In the genomic region with DNA sequence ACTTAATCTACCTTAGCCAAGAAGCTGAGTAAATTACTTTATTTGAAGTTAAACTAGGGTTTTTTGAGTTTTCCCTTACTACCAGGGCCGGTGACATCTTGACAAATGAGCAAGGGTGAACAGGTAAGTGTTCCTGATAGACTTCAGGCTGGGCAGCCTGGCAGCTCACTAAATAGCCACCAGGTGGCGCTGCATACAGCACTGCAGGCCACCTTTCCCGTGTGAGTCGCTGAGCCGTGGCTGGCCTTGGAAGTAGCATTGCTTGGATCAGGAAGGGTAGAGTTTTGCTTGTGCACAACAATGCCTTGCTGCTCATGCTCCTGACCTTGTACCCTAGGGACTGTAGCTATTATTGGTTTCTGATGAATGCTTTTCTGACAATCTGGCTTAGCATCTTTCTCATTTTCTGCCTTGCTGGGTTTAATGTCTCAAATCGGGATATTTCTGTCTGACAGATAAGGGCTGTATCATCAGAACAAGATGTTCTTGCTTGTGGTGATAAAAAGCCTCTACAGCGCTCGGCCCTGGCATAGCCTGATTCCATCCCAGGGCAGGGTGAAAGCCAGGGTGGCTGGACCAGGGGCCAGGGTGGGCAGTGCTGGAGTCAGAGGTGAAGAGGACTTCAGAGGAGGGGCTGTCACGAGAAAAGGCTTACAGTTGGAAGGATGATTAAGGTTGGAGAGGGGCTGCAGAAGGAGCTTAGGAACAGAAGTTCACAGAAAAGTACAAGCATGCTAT, we compare ENCODE assay signal across 8 mouse cellular contexts. TPM values are rescaled to one million over a fixed set of nuclear protein-coding genes. Genes with fewer than 3 reads are reported as not detected.
DNase-seq lines count a peak whose midpoint lies in the region; ATAC-seq and TF ChIP-seq lines count a peak whose summit lies in the region.

No protein-coding gene starts in this region.

- 31% methylated on average over 9 of the region's 9 CpGs for WGBS in intestine, postnatal 0 days
- WGBS in midbrain, embryonic 13.5 days, result 37% methylated on average over 9 of the region's 9 CpGs
- 25% methylated on average over 9 of the region's 9 CpGs for WGBS in small intestine, adult 2 months

- no peak overlapping the region for H3K27ac ChIP-seq in intestine, postnatal 0 days (ENCODE audit: low read depth, low read length)
- H3K27ac ChIP-seq in midbrain, embryonic 13.5 days, result no peak overlapping the region
- no peak overlapping the region for H3K27ac ChIP-seq in small intestine, adult 2 months (ENCODE audit: insufficient read depth, low read depth, low read length)

- no peaks in the 10 kb centered on the region for H3K4me1 ChIP-seq in intestine, postnatal 0 days (replicated peaks; ENCODE audit: control insufficient read depth, insufficient read depth, low read length)
- no peaks in the 10 kb centered on the region for H3K4me1 ChIP-seq in midbrain, embryonic 13.5 days (replicated peaks)
- H3K4me1 ChIP-seq in small intestine, adult 2 months (ENCODE audit: control insufficient read depth, insufficient read depth, insufficient read length, low read length), result no peaks in the 10 kb centered on the region

- TF ChIP-seq CTCF in intestine, postnatal 0 days (IDR thresholded peaks at IDR 0.05; ENCODE audit: low read depth), result peak; percentile 99
- peak; percentile 95 for TF ChIP-seq CTCF in small intestine, adult 2 months (IDR thresholded peaks at IDR 0.05; ENCODE audit: extremely low read depth, insufficient read length, insufficient replicate concordance, low read depth, low read length)

- no peak overlapping the region for H3K4me2 ChIP-seq in intestine, postnatal 0 days (replicated peaks; ENCODE audit: low read depth)
- H3K4me2 ChIP-seq in midbrain, embryonic 13.5 days (replicated peaks), result no peak overlapping the region

- no peaks in the 10 kb centered on the region for H3K36me3 ChIP-seq in intestine, postnatal 0 days (ENCODE audit: control insufficient read depth, insufficient read depth)
- no peaks in the 10 kb centered on the region for H3K36me3 ChIP-seq in midbrain, embryonic 13.5 days
- H3K36me3 ChIP-seq in small intestine, adult 2 months (ENCODE audit: control insufficient read depth, insufficient read depth, low read length), result no peaks in the 10 kb centered on the region

- ATAC-seq in common myeloid progenitor, adult 5-6 weeks (replicated peaks; ENCODE audit: low read depth, poor library complexity, severe bottlenecking), result peak; percentile 83
- peak; percentile 57; the same call in 1 of the 2 replicates for ATAC-seq in intestine, postnatal 0 days
- ATAC-seq in midbrain, embryonic 13.5 days, result peak; percentile 78
- no peak for ATAC-seq in activated CD4-positive, CD25-positive, alpha-beta regulatory T cell, adult 4 months

- no peak overlapping the region for H3K4me3 ChIP-seq in intestine, postnatal 0 days (ENCODE audit: low read depth, low read length)
- no peak overlapping the region for H3K4me3 ChIP-seq in midbrain, embryonic 13.5 days (replicated peaks)
- H3K4me3 ChIP-seq in small intestine, adult 2 months (ENCODE audit: low read depth, low read length), result no peak overlapping the region

- DNase-seq in adrenal gland, adult 8-10 months, result peak; percentile 57
- DNase-seq in gastrocnemius, adult 8-10 months (ENCODE audit: low spot score in 2 of 2), result peak; percentile 4 to 27
- DNase-seq in left cerebral cortex, postnatal 25 days (ENCODE audit: low spot score in 2 of 2), result peak; percentile 85 to 87

- no peaks in the 10 kb centered on the region for H3K27me3 ChIP-seq in intestine, postnatal 0 days (replicated peaks; ENCODE audit: control insufficient read depth, insufficient read depth, low read length)
- peaks cover 4% of the 10 kb centered on the region; the same call in 1 of the 2 replicates for H3K27me3 ChIP-seq in midbrain, embryonic 13.5 days
- H3K27me3 ChIP-seq in small intestine, adult 2 months (ENCODE audit: control insufficient read depth, insufficient read depth, low read length), result no peaks in the 10 kb centered on the region

- intact Hi-C loops in left cerebral cortex, postnatal 25 days (cut with DNase I), result loop anchor here (1.0 kb wide), 1 partner anchor 421 kb away; no protein-coding TSS in a partner anchor

- no peaks in the 10 kb centered on the region for H3K9me3 ChIP-seq in intestine, postnatal 0 days (ENCODE audit: control insufficient read depth)
- H3K9me3 ChIP-seq in midbrain, embryonic 13.5 days, result no peaks in the 10 kb centered on the region

- TF ChIP-seq POLR2A in small intestine, adult 2 months (IDR thresholded peaks at IDR 0.05; ENCODE audit: low read depth, low read length), result no peak

- no peak overlapping the region for H3K9ac ChIP-seq in intestine, postnatal 0 days (ENCODE audit: low read depth, low read length)
- H3K9ac ChIP-seq in midbrain, embryonic 13.5 days (replicated peaks), result no peak overlapping the region

RNA-seq across cellular contexts. Expression of a gene that starts 58.4 kb away (rescaled TPM):
- 1 to 10 TPM in 3 of 4 experiments, under 1 TPM in 1; 0.75 to 1.8 (median 1.6) TPM for total RNA-seq in adrenal gland, adult 8-10 months (2022)
- not detected in 2 replicates for total RNA-seq in common myeloid progenitor, adult 5-6 weeks (2017)
- total RNA-seq in gastrocnemius, adult 8-10 months (2022), result under 1 TPM; 0.12 to 0.44 (median 0.36) TPM
- 1.1 and 1.4 TPM in 2 replicates for polyA plus RNA-seq in intestine, postnatal 0 days (2015; fragmentation: Nextera tagmentation; extraction: Ambion mirVana)
- 10 to 100 TPM; 55.1 to 60.7 TPM for total RNA-seq in left cerebral cortex, postnatal 25 days (2021)
- 2.2 and 3.1 TPM in 2 replicates for polyA plus RNA-seq in midbrain, embryonic 13.5 days (2015; fragmentation: Nextera tagmentation; extraction: Ambion mirVana)
- polyA plus RNA-seq in small intestine, adult 2 months (2012; rRNA removed), result 0.39 and 2.2 TPM in 2 replicates
- not detected for polyA plus RNA-seq in activated CD4-positive, CD25-positive, alpha-beta regulatory T cell, adult 4 months (2017; shearing (Covaris generic))

Comparison
In these comparisons a context has a peak if more than half of its experiments do, and no peak if none do; other contexts are left out.
1. DNase-seq: peak in every context shown above with its lines; median percentile 86 in left cerebral cortex, postnatal 25 days; 57 in adrenal gland, adult 8-10 months; 16 in gastrocnemius, adult 8-10 months.
2. RNA of a gene that starts 58.4 kb away (total RNA-seq): 55.1 to 60.7 TPM in left cerebral cortex, postnatal 25 days; 0.75 to 1.8 TPM in adrenal gland, adult 8-10 months, 0.12 to 0.44 TPM in gastrocnemius, adult 8-10 months and not detected in common myeloid progenitor, adult 5-6 weeks; every median in the first group is over 10 times any median in the second.